Mouse (Mus musculus) brain, embryonic 14.5 days (tissue): ENCODE measurements around the gene Itpr3.

Source experiments
- CTCF ChIP-seq: fragments of 200-500 bp; IDR thresholded peaks from 2 replicates; pipeline ENCODE4 v1.5.1; 2012; ENCODE audit warnings: inconsistent platforms, mild to moderate bottlenecking, moderate library complexity, borderline replicate concordance; ENCODE audit not compliant: insufficient read depth, insufficient read length; ENCODE audit errors: extremely low read depth
- POLR2A ChIP-seq: fragments of 200-500 bp; IDR thresholded peaks from 2 replicates; pipeline ENCODE4 v1.6.1; 2012; ENCODE audit warnings: mild to moderate bottlenecking, inconsistent platforms, borderline replicate concordance; ENCODE audit not compliant: poor library complexity, insufficient read depth, insufficient read length, severe bottlenecking; ENCODE audit errors: extremely low read depth

- no peak for TF ChIP-seq POLR2A
- no peak for TF ChIP-seq CTCF
Observed at GRCm38 (mm10) chr17:27057517-27058055, 482 bp downstream of the Itpr3 start.
